Mouse (Mus musculus) adrenal gland (tissue): Measurements from ENCODE around the gene Smarcc2.

Experiments
- intact Hi-C: fragments of 180-260 bp; cut with DNase I; formaldehyde crosslinking; loops from one replicate; pipeline ENCODE4 v1.15.1; 2025

Gene Smarcc2

DNA sequence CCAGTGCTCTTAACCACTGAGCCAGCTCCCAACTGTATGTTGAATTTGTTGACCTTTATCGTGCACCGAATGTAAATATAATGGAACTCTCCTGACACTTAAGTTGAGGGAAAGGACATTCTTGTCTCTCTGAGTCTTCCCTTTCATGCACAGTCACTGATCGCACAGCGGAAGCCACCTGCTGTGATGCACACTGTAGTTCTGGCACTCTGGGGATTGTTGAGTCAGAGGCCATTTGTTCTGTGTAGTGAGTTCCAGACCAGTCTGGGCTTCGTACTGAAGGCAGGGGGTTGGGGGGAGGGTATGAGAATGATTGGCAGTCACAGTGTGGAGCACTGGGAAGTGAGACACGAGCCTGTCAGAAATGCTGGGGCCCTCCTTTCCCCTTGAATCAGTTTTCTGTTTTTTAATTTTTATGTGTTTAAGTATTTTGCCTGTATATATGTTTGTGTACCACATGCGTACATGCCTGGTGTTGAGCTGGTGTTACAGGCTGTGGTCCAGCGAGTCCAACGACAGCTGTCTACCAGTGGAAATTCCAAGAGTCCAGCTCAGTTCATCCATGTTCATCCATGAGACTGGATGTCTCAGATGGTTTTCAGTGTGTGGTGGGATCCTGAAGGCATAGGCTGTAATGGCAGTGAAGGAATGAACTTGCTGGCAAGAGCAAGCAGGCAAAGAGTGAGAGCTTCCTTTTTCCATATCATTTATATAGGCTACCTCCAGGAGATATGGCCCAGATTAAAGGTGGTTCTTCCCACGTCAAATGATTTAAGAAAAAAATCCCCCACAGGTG is 17.5 kb upstream of the Smarcc2 start:
- intact Hi-C loops = loop anchor here (5.0 kb wide), 2 partner anchors 34 to 64 kb away; partner anchors contain the start of gene Ankrd52

- intact Hi-C loops = loop anchor here (5.0 kb wide), 2 partner anchors 35 to 65 kb away; partner anchors contain the start of gene Ankrd52
Measured at GRCm38 (mm10) chr10:128442718-128443117, 16.3 kb upstream of the Smarcc2 start.

- intact Hi-C loops = loop anchor here (5.0 kb wide), 2 partner anchors 37 to 67 kb away; partner anchors contain the start of gene Ankrd52
Measured at GRCm38 (mm10) chr10:128444354-128444753, 14.7 kb upstream of the Smarcc2 start.

DNA sequence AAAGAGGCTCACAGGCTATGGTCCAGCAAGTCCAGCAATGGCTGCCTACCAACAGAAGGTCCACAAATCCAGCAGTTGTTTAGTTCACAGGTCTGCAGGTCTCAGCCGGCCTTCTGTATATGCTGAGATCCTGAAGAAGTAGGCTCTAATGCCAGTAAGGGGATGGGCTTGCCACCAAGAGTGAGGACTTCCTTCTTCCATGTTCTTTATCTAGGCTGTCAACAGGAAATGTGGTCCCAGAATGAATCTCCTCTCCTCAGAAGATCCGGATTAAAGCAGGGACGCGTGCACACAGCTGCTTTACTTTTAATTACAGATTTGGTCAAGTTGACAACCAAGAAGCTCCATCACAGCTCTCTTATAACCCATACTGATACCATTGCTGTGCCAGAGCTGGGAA is 13.6 kb upstream of the Smarcc2 start:
- intact Hi-C loops = no loop called here

- intact Hi-C loops = loop anchor here (5.0 kb wide), 1 partner anchor 39 kb away; the partner anchor contains the start of genes Nabp2 and Rnf41
Measured at GRCm38 (mm10) chr10:128451014-128451413, 8.0 kb upstream of the Smarcc2 start.

GRCm38 (mm10) chr10:128454471-128454870 is 4.6 kb upstream of the Smarcc2 start:
- intact Hi-C loops = loop anchor here (5.0 kb wide), 1 partner anchor 42 kb away; the partner anchor contains the start of genes Nabp2 and Rnf41

GRCm38 (mm10) chr10:128455280-128455679 is 3.8 kb upstream of the Smarcc2 start:
- intact Hi-C loops = loop anchor here (5.0 kb wide), 2 partner anchors 37 to 118 kb away; partner anchors contain the start of genes Cs and Myl6

- intact Hi-C loops = loop anchor here (2.0 to 5.0 kb wide), 3 partner anchors 35 to 120 kb away; partner anchors contain the start of genes Cs and Myl6
Measured at GRCm38 (mm10) chr10:128457676-128458075, 1.4 kb upstream of the Smarcc2 start.

DNA sequence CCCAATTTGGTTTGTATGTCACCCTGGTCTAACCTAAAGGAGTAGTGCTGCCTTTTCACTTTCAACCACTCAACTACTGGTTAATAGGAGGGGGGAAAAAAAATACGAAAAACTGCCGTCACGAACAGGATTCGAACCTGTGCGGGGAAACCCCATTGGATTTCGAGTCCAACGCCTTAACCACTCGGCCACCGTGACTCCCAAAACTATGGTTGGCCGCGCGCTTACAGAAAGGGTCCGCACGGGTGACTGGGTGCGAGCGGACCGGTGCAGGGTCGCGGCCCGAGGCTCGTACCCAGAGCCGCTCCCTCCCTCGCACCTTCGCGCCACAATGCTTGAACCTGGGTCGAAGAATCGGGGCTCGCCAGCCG is 715 bp upstream of the Smarcc2 start:
- intact Hi-C loops = loop anchor here (2.0 to 5.0 kb wide), 3 partner anchors 34 to 121 kb away; partner anchors contain the start of genes Cs and Myl6

GRCm38 (mm10) chr10:128459409-128460269 is 591 bp downstream of the Smarcc2 start:
- intact Hi-C loops = loop anchor here (2.0 to 5.0 kb wide), 3 partner anchors 33 to 122 kb away; partner anchors contain the start of genes Cs and Myl6

DNA sequence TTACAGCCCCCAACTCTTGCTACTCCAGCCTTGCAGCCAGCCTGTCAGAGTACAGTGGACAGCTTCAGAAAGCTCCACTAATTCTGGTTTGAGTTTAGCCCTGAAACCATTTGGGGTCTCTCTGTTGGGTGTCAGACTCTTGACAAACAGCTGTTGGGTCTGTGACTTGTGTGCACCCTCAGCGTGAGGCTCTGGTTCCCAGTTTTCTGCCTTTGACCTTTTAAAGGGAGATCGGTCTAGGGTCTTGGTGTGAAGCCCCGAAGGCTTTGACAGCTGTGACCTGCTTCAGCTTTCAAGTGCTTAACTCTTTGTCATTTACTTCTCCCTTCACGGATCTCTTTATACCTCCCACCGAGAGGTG is 1.2 kb downstream of the Smarcc2 start:
- intact Hi-C loops = no loop called here

DNA sequence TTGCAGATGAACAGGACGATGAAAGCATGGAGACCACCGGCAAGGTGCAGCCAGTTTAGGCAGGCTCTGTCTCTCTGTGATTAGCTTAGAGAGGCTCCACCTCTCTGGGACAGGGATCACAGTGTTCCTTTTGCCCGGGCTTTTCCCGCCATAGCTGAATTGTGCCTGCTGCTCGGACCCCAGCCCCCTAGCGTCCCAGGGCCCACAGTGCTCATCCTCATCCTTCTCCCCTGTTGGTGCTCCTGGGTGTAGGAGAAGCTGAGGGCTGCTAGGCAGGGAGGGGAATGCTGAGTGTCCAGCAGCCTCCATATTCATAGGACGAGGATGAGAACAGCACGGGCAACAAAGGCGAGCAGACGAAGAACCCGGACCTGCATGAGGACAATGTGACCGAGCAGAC is 15.3 kb downstream of the Smarcc2 start:
- intact Hi-C loops = no loop called here

DNA sequence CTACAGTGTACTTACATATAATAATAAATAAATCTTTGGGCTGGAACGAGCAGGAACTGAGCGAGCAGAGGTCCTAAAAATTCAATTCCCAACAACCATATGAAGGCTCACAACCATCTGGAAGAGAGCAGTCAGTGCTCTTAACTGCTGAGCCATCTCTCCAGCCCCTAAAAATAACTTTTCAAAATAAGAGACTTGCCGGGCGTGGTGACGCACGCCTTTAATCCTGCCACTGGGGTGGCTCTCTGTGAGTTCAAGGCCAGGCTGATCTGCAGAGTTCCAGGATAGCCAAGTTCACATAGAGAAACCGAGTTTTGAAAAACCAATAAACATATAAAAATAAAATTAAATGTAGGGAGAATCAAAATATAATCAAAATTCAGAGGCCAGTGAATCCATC is 27.3 kb downstream of the Smarcc2 start:
- intact Hi-C loops = no loop called here

GRCm38 (mm10) chr10:128487861-128488712 is 29.0 kb downstream of the Smarcc2 start:
- intact Hi-C loops = no loop called here

- intact Hi-C loops = no loop called here
Measured at GRCm38 (mm10) chr10:128488776-128489175, 29.7 kb downstream of the Smarcc2 start.

DNA sequence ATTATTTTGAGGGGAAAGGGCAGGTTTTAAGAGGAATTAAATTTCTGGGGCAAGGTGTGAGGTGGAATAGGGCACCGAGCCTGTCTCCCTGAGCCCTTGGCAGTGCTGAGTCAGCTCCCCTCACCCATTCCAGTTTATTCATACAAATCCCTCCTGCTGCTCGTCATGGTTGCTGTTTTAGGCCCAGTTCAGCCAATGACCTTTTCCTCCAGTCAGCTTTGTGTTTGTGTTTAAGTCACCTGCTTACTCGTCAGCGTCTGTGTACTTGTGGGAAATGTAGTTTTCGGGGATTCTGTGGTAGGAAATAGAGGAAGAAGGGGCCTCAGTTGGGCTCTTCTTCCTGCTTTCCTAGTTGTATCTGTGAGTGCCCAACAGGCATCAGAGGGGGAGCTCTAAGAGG is 30.3 kb downstream of the Smarcc2 start:
- intact Hi-C loops = no loop called here

DNA sequence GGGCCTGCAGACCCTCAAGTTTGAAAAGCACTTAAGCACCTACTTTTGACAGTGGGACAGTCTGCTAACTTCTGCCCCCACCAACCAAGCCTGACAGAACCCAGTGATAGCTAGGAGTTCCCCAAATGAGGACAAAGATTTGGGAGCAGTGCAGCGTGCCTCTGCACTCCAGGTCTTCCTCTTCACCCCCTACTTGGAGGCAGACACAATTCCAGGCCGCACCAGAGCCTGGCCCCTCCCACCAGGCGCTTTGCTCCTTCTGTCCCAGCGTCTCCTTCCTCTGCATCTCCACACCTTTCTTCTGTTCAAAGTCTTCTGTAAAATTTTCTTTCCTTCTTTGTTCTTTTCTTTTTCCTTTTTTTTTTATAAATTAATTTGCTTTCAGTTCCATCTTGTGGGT is 30.7 kb downstream of the Smarcc2 start:
- intact Hi-C loops = loop anchor here (5.0 kb wide), 1 partner anchor 32 kb away; the partner anchor contains the start of gene Smarcc2

- intact Hi-C loops = loop anchor here (5.0 kb wide), 1 partner anchor 33 kb away; the partner anchor contains the start of gene Smarcc2
Measured at GRCm38 (mm10) chr10:128490232-128490631, 31.2 kb downstream of the Smarcc2 start.

GRCm38 (mm10) chr10:128490912-128491311 is 31.9 kb downstream of the Smarcc2 start:
- intact Hi-C loops = loop anchor here (5.0 kb wide), 1 partner anchor 34 kb away; the partner anchor contains the start of gene Smarcc2

- intact Hi-C loops = loop anchor here (5.0 kb wide), 1 partner anchor 34 kb away; the partner anchor contains the start of gene Smarcc2
Measured at GRCm38 (mm10) chr10:128491495-128491894, 32.4 kb downstream of the Smarcc2 start.
